Mouse (Mus musculus): ENCODE measurements around the gene Smap2. TPM values are rescaled to one million over a fixed set of nuclear protein-coding genes. Genes with fewer than 3 reads are reported as not detected.
A peak's percentile ranks its signal among the peaks of the same experiment; 100 is the strongest.

The Smap2 gene
- total RNA-seq, 1 experiment = 8.3 TPM

DNA sequence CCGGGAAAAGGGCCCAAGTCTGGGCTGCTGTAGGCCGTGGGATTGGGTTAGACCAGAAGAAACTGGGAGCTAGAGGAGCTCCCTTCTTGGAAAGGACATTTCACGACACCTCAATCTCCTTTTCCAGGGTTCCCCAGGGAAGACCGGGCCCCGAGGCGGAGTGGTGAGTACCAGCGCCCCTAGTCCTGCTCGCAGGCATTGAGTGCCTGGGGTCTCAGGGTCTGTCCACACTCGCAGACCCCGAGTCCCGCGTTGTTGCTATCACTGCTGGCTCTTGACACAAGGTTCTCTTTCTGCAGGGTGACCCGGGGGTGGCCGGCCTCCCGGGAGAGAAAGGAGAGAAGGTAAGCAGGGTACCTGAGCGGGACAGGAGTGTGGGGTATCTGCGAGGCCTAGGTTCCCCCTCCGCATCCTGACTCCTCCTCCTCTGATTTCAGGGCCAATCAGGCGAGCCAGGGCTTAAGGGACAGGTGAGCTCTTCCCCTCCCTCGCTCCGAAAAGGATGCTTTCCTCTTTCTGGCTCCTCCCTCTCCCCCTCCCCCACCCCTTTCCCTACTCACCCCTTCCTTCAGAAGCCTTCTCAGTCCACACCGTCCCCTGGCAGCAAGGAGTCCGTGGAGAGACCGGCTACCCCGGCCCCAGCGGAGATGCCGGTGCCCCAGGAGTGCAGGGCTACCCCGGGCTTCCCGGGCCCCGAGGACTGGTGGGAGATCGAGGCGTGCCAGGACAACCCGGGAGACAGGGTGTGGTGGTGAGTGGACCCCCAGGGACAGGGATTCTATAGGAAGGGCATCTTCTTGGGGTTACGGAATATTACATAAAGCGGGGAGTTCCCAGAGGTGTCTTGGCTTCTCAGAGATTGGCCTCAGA is 35.6 kb upstream of the Smap2 start:
- no peak for DNase-seq (ENCODE audit: low read depth, low spot score)
- TF ChIP-seq MAFK (IDR thresholded peaks at IDR 0.05; ENCODE audit: insufficient read depth, low read depth, low read length) (no peak), ZNF384 (IDR thresholded peaks at IDR 0.05; ENCODE audit: low read depth, low read length) (no peak), CHD2 (IDR thresholded peaks at IDR 0.05; ENCODE audit: low read depth, low read length) (no peak)
- in situ Hi-C loops (cut with MboI; ENCODE audit: low sequenced_read_pairs in 2 of 2, unreplicated experiment in 2 of 2) = no loop called here
- Histone ChIP-seq H3K36me3 (ENCODE audit: control insufficient read depth, insufficient read depth, low read length, poor library complexity, severe bottlenecking) (0 out of 2 replicates have a peak, but pooled peaks cover 3% of the 10 kb centered on the region), H3K4me1 (ENCODE audit: control insufficient read depth in 2 of 2, insufficient read depth in 2 of 2, low read length in 2 of 2, poor library complexity in 1 of 2) (peaks cover 0 to 12% of the 10 kb centered on the region in 2 experiments; a peak in 1 of 4 replicates), H3K4me3 (ENCODE audit: insufficient read depth in 1 of 2, low read depth in 1 of 2, low read length in 2 of 2, poor library complexity in 1 of 2, severe bottlenecking in 1 of 2) (peak overlapping the region; percentile 49 to 58), H3K9ac (ENCODE audit: insufficient read depth, low read depth, low read length, poor library complexity, severe bottlenecking) (peak overlapping the region; percentile 36; the same call in 1 of the 2 replicates), H3K9me3 (ENCODE audit: control insufficient read depth, insufficient read depth, low read depth, low read length) (no peaks in the 10 kb centered on the region), H3K27ac (ENCODE audit: insufficient read depth, low read depth, low read length, poor library complexity, severe bottlenecking) (no peak overlapping the region)

DNA sequence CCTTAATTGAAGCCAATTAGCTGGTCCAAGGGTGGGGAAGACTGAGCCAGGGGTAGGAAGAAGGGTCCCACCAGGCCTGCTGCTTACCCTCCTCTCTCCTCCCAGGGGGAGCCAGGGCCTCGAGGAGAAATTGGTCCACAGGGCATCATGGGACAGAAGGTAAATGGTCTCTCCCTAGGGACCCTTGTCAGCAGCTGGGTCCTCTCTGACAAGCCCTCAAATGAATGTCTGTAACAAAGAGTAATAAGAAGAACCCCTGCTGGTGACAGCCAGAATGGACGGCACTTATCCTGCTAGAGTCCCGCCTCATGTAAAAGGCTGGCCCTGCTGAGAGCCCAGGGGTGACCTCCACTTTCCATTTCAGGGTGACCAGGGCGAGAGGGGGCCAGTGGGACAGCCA is 34.8 kb upstream of the Smap2 start:
- Histone ChIP-seq H3K36me3 (ENCODE audit: control insufficient read depth, insufficient read depth, low read length, poor library complexity, severe bottlenecking) (0 out of 2 replicates have a peak, but pooled peaks cover 3% of the 10 kb centered on the region), H3K4me1 (ENCODE audit: control insufficient read depth in 2 of 2, insufficient read depth in 2 of 2, low read length in 2 of 2, poor library complexity in 1 of 2) (peaks cover 0 to 12% of the 10 kb centered on the region in 2 experiments; a peak in 1 of 4 replicates), H3K27ac (ENCODE audit: insufficient read depth, low read depth, low read length, poor library complexity, severe bottlenecking) (no peak overlapping the region), H3K9ac (ENCODE audit: insufficient read depth, low read depth, low read length, poor library complexity, severe bottlenecking) (no peak overlapping the region), H3K9me3 (ENCODE audit: control insufficient read depth, insufficient read depth, low read depth, low read length) (no peaks in the 10 kb centered on the region), H3K4me3 (ENCODE audit: insufficient read depth in 1 of 2, low read depth in 1 of 2, low read length in 2 of 2, poor library complexity in 1 of 2, severe bottlenecking in 1 of 2) (no peak overlapping the region)
- in situ Hi-C loops (cut with MboI; ENCODE audit: low sequenced_read_pairs in 2 of 2, unreplicated experiment in 2 of 2) = no loop called here
- DNase-seq (ENCODE audit: low read depth, low spot score) = no peak
- TF ChIP-seq ZNF384 (IDR thresholded peaks at IDR 0.05; ENCODE audit: low read depth, low read length) = no peak
- TF ChIP-seq HCFC1 (IDR thresholded peaks at IDR 0.05; ENCODE audit: borderline replicate concordance, insufficient read depth, low read length) = no peak
- TF ChIP-seq MAFK (IDR thresholded peaks at IDR 0.05; ENCODE audit: insufficient read depth, low read depth, low read length) = no peak
- no peak for TF ChIP-seq CHD2 (IDR thresholded peaks at IDR 0.05; ENCODE audit: low read depth, low read length)
- no peak for TF ChIP-seq ZC3H11A (IDR thresholded peaks at IDR 0.05; ENCODE audit: borderline replicate concordance, low read depth, low read length)

DNA sequence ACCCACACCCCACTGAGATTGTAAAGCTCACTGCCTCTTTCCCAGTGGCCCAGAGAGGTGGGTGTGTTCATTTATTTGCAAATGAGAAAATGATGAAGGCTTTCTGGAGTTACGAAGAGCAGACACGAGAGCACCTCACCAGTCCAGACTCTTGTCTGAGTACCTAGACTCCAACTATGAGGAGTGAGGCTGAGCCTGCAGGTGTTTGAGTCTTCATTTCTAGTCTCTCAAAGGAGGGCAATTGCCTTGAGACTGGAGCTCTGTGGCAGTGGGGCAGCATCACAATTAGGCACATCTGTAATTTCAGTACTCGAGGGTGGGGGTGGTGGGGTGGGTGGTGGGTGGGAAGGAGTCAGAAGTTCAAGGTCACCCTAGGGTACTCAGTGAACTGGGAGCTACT is 25.9 kb upstream of the Smap2 start:
- peaks cover 0 to 26% of the 10 kb centered on the region in 2 experiments for H3K4me1 ChIP-seq (ENCODE audit: control insufficient read depth in 2 of 2, insufficient read depth in 2 of 2, low read length in 2 of 2, poor library complexity in 1 of 2)
- H3K36me3 ChIP-seq (ENCODE audit: control insufficient read depth, insufficient read depth, low read length, poor library complexity, severe bottlenecking) = no peaks in the 10 kb centered on the region
- no peaks in the 10 kb centered on the region for H3K9me3 ChIP-seq (ENCODE audit: control insufficient read depth, insufficient read depth, low read depth, low read length)
- DNase-seq (ENCODE audit: low read depth, low spot score) = no peak
- no peak overlapping the region for H3K9ac ChIP-seq (ENCODE audit: insufficient read depth, low read depth, low read length, poor library complexity, severe bottlenecking)
- H3K4me3 ChIP-seq (ENCODE audit: insufficient read depth in 1 of 2, low read depth in 1 of 2, low read length in 2 of 2, poor library complexity in 1 of 2, severe bottlenecking in 1 of 2) = no peak overlapping the region; a peak in 1 of 4 replicates
- in situ Hi-C loops (cut with MboI; ENCODE audit: low sequenced_read_pairs in 2 of 2, unreplicated experiment in 2 of 2) = no loop called here
- TF ChIP-seq ZNF384 (IDR thresholded peaks at IDR 0.05; ENCODE audit: low read depth, low read length) (no peak), HCFC1 (IDR thresholded peaks at IDR 0.05; ENCODE audit: borderline replicate concordance, insufficient read depth, low read length) (no peak), CHD2 (IDR thresholded peaks at IDR 0.05; ENCODE audit: low read depth, low read length) (no peak), MAFK (IDR thresholded peaks at IDR 0.05; ENCODE audit: insufficient read depth, low read depth, low read length) (no peak), ZC3H11A (IDR thresholded peaks at IDR 0.05; ENCODE audit: borderline replicate concordance, low read depth, low read length) (no peak)
- peak overlapping the region; percentile 82; the same call in 1 of the 2 replicates for H3K27ac ChIP-seq (ENCODE audit: insufficient read depth, low read depth, low read length, poor library complexity, severe bottlenecking)

- TF ChIP-seq MAFK (IDR thresholded peaks at IDR 0.05; ENCODE audit: insufficient read depth, low read depth, low read length) (no peak), ZC3H11A (IDR thresholded peaks at IDR 0.05; ENCODE audit: borderline replicate concordance, low read depth, low read length) (no peak), ZNF384 (IDR thresholded peaks at IDR 0.05; ENCODE audit: low read depth, low read length) (no peak), HCFC1 (IDR thresholded peaks at IDR 0.05; ENCODE audit: borderline replicate concordance, insufficient read depth, low read length) (no peak), CHD2 (IDR thresholded peaks at IDR 0.05; ENCODE audit: low read depth, low read length) (no peak)
- DNase-seq (ENCODE audit: low read depth, low spot score) = no peak
- Histone ChIP-seq H3K36me3 (ENCODE audit: control insufficient read depth, insufficient read depth, low read length, poor library complexity, severe bottlenecking) (no peaks in the 10 kb centered on the region), H3K9ac (ENCODE audit: insufficient read depth, low read depth, low read length, poor library complexity, severe bottlenecking) (peak overlapping the region; percentile 20; the same call in 1 of the 2 replicates), H3K9me3 (ENCODE audit: control insufficient read depth, insufficient read depth, low read depth, low read length) (no peaks in the 10 kb centered on the region), H3K27ac (ENCODE audit: insufficient read depth, low read depth, low read length, poor library complexity, severe bottlenecking) (peak overlapping the region; percentile 82; the same call in 1 of the 2 replicates), H3K4me3 (ENCODE audit: insufficient read depth in 1 of 2, low read depth in 1 of 2, low read length in 2 of 2, poor library complexity in 1 of 2, severe bottlenecking in 1 of 2) (peak overlapping the region in 1 of 2 experiments; percentile 25; a peak in 1 of 4 replicates), H3K4me1 (ENCODE audit: control insufficient read depth in 2 of 2, insufficient read depth in 2 of 2, low read length in 2 of 2, poor library complexity in 1 of 2) (peaks cover 0 to 26% of the 10 kb centered on the region in 2 experiments)
- in situ Hi-C loops (cut with MboI; ENCODE audit: low sequenced_read_pairs in 2 of 2, unreplicated experiment in 2 of 2) = no loop called here
Measured at GRCm38 (mm10) chr4:121042472-121042871, 25.4 kb upstream of the Smap2 start.
